Mouse (Mus musculus) gastrocnemius, postnatal 36 days (tissue): ENCODE data around the gene Zfp719. TPM values are rescaled to one million over a fixed set of nuclear protein-coding genes. Genes with fewer than 3 reads are reported as not detected.

Experiments
- DNase-seq, 2 experiments: peaks; one replicate each; pipeline ENCODE4 v3.0.0; 2022
- intact Hi-C: fragments of 180-260 bp; cut with DNase I; formaldehyde crosslinking; loops from one replicate; pipeline ENCODE4 v1.15.1; 2025
- total RNA-seq, 2 experiments: library from RNA; stranded (reverse); gene quantifications; 2 replicates each; pipeline ENCODE4 v1.2.3; 2021

Gene Zfp719
- total RNA-seq, 2 experiments from 2014 or later, result 3.0 to 4.4 TPM

- intact Hi-C loops, result loop anchor here (1.0 kb wide), 1 partner anchor 49 kb away; no protein-coding TSS in a partner anchor
- DNase-seq, result peak; percentile 21 to 23
Observed at GRCm38 (mm10) chr7:43606896-43607742, 27.7 kb downstream of the Zfp719 start, which contains the start of gene Zfp819. Gene Zfp819 (plus strand): TSS chr7:43607169.

- intact Hi-C loops, result loop anchor here (1.0 kb wide), 1 partner anchor 48 kb away; no protein-coding TSS in a partner anchor
Observed at GRCm38 (mm10) chr7:43607743-43608287, 28.4 kb downstream of the Zfp719 start.

GRCm38 (mm10) chr7:43608316-43608824 lies 29.0 kb downstream of the Zfp719 start:
- intact Hi-C loops, result no loop called here
- no peak for DNase-seq

More at GRCm38 (mm10) chr7:43607743-43608287, 28.4 kb downstream of the Zfp719 start:
- DNase-seq, result no peak

- intact Hi-C loops, result no loop called here
Observed at GRCm38 (mm10) chr7:43613816-43614551, 34.6 kb downstream of the Zfp719 start.

GRCm38 (mm10) chr7:43622927-43623326 lies 43.5 kb downstream of the Zfp719 start:
- no peak for DNase-seq
- intact Hi-C loops, result no loop called here

More at GRCm38 (mm10) chr7:43613816-43614551, 34.6 kb downstream of the Zfp719 start:
- DNase-seq, result no peak

GRCm38 (mm10) chr7:43623819-43624218 lies 44.4 kb downstream of the Zfp719 start:
- DNase-seq, result no peak
- intact Hi-C loops, result no loop called here

- intact Hi-C loops, result no loop called here
Observed at GRCm38 (mm10) chr7:43625065-43625464, 45.7 kb downstream of the Zfp719 start.

GRCm38 (mm10) chr7:43625794-43626422 lies 46.5 kb downstream of the Zfp719 start:
- no peak for DNase-seq
- intact Hi-C loops, result no loop called here

More at GRCm38 (mm10) chr7:43625065-43625464, 45.7 kb downstream of the Zfp719 start:
- no peak for DNase-seq

GRCm38 (mm10) chr7:43633940-43634339 lies 54.5 kb downstream of the Zfp719 start:
- intact Hi-C loops, result no loop called here
- DNase-seq, result no peak

- DNase-seq, result no peak
- intact Hi-C loops, result no loop called here
Observed at GRCm38 (mm10) chr7:43634500-43634899, 55.1 kb downstream of the Zfp719 start, which contains the start of gene Ceacam18. Gene Ceacam18 (plus strand): TSS chr7:43634707.

GRCm38 (mm10) chr7:43636194-43636593 lies 56.8 kb downstream of the Zfp719 start:
- no peak for DNase-seq
- intact Hi-C loops, result no loop called here

- intact Hi-C loops, result no loop called here
- DNase-seq, result no peak
Observed at GRCm38 (mm10) chr7:43637118-43637517, 57.7 kb downstream of the Zfp719 start.

- intact Hi-C loops, result no loop called here
- no peak for DNase-seq
Observed at GRCm38 (mm10) chr7:43642587-43642986, 63.2 kb downstream of the Zfp719 start.

Other genes starting within 250 kb of the Zfp719 start
- not detected for gene Siglecf, start 228.3 kb upstream of the Zfp719 start, total RNA-seq
- gene Siglecg, start 171.4 kb upstream of the Zfp719 start, total RNA-seq, result under 1 TPM in 1 of 2 experiments, not detected in 1; 0.08 TPM
- gene Lim2, start 151.9 kb upstream of the Zfp719 start, total RNA-seq, result not detected
- gene Nkg7, start 142.5 kb upstream of the Zfp719 start, total RNA-seq, result not detected
- not detected for gene Cldnd2, start 138.8 kb upstream of the Zfp719 start, total RNA-seq
- 100 to 1,000 TPM; 264 to 310 TPM for gene Etfb, start 135.5 kb upstream of the Zfp719 start, total RNA-seq
- under 1 TPM in 1 of 2 experiments, not detected in 1; 0.79 TPM for gene Gm45233, start 135.5 kb upstream of the Zfp719 start, total RNA-seq
- gene Vsig10l, start 116.5 kb upstream of the Zfp719 start, total RNA-seq, result 1 to 10 TPM; 1.7 TPM
- under 1 TPM; 0.23 to 0.27 TPM for gene Iglon5, start 89.5 kb upstream of the Zfp719 start, total RNA-seq
- not detected for gene 4931406B18Rik, start 73.7 kb upstream of the Zfp719 start, total RNA-seq
- gene Cd33, start 35.2 kb upstream of the Zfp719 start, total RNA-seq, result under 1 TPM; 0.62 to 0.82 TPM
- gene Zfp658, start 17.4 kb upstream of the Zfp719 start, total RNA-seq, result under 1 TPM; 0.26 to 0.52 TPM
- gene Zfp819, start 27.6 kb downstream of the Zfp719 start, total RNA-seq, result not detected
- not detected for gene Ceacam18, start 55.1 kb downstream of the Zfp719 start, total RNA-seq
- gene Siglece, start 80.6 kb downstream of the Zfp719 start, total RNA-seq, result under 1 TPM; 0.13 to 0.89 TPM
- gene Ctu1, start 92.4 kb downstream of the Zfp719 start, total RNA-seq, result 1 to 10 TPM; 2.3 TPM
- gene Klk14, start 110.8 kb downstream of the Zfp719 start, total RNA-seq, result not detected
- gene Klk13, start 133.0 kb downstream of the Zfp719 start, total RNA-seq, result not detected
- not detected for gene Klk12, start 189.3 kb downstream of the Zfp719 start, total RNA-seq
- gene Klk11, start 195.0 kb downstream of the Zfp719 start, total RNA-seq, result under 1 TPM in 1 of 2 experiments, not detected in 1; 0.20 TPM
- not detected for gene Klk10, start 201.4 kb downstream of the Zfp719 start, total RNA-seq
- gene Klk9, start 212.3 kb downstream of the Zfp719 start, total RNA-seq, result not detected
- gene Klk8, start 218.0 kb downstream of the Zfp719 start, total RNA-seq, result 1 to 10 TPM; 1.5 to 1.9 TPM
- not detected for gene Klk7, start 231.7 kb downstream of the Zfp719 start, total RNA-seq
- not detected for gene Klk6, start 244.9 kb downstream of the Zfp719 start, total RNA-seq